Mouse (Mus musculus): Measurements from ENCODE around the gene Wdr66.
"Not testable (repeated sequence)": the region's sequence is repeated elsewhere in the genome, so short reads cannot be mapped to it uniquely, and the experiment has no call there.

Wdr66 gene
- long read RNA-seq, experiment 1, result 0 reads
- long read RNA-seq, experiment 2, partial matches to known transcripts, result 1 of 2 reads
- long read RNA-seq, experiment 2, other reads (novel, unspliced or antisense), result 1 of 2 reads

GRCm38 (mm10) chr5:123251834-123252233 lies at the start of gene Wdr66:
Wdr66 (plus strand) TSS chr5:123252102.
- intact Hi-C loops (cut with DNase I), result no loop called here

GRCm38 (mm10) chr5:123202771-123203170 lies 49.1 kb upstream of the Wdr66 start:
- intact Hi-C loops (cut with DNase I), result not testable (repeated sequence)

GRCm38 (mm10) chr5:123203591-123203990 lies 48.3 kb upstream of the Wdr66 start:
- intact Hi-C loops (cut with DNase I), result not testable (repeated sequence)

- intact Hi-C loops (cut with DNase I), result not testable (repeated sequence)
These were observed 29.4 kb upstream of the Wdr66 start for GRCm38 (mm10) chr5:123222346-123223050.

GRCm38 (mm10) chr5:123223051-123223410 lies 28.9 kb upstream of the Wdr66 start:
- intact Hi-C loops (cut with DNase I), result no loop called here

GRCm38 (mm10) chr5:123223861-123224260 lies 28.0 kb upstream of the Wdr66 start:
- intact Hi-C loops (cut with DNase I), result not testable (repeated sequence)

GRCm38 (mm10) chr5:123226851-123227250 lies 25.1 kb upstream of the Wdr66 start:
- intact Hi-C loops (cut with DNase I), result no loop called here

GRCm38 (mm10) chr5:123227762-123228523 lies 24.0 kb upstream of the Wdr66 start:
- intact Hi-C loops (cut with DNase I), result no loop called here

- intact Hi-C loops (cut with DNase I), result no loop called here
These were observed 23.4 kb upstream of the Wdr66 start for GRCm38 (mm10) chr5:123228524-123228922.

- intact Hi-C loops (cut with DNase I), result no loop called here
These were observed 22.6 kb upstream of the Wdr66 start for GRCm38 (mm10) chr5:123229296-123229695.

- intact Hi-C loops (cut with DNase I), result no loop called here
These were observed 19.7 kb upstream of the Wdr66 start for GRCm38 (mm10) chr5:123232180-123232579.

- intact Hi-C loops (cut with DNase I), result no loop called here
These were observed 16.2 kb upstream of the Wdr66 start for GRCm38 (mm10) chr5:123235731-123236130.

GRCm38 (mm10) chr5:123236426-123236825 lies 15.5 kb upstream of the Wdr66 start:
- intact Hi-C loops (cut with DNase I), result no loop called here

- intact Hi-C loops (cut with DNase I), result no loop called here
These were observed 12.4 kb upstream of the Wdr66 start for GRCm38 (mm10) chr5:123239501-123239900.

- intact Hi-C loops (cut with DNase I), result no loop called here
These were observed 6.4 kb upstream of the Wdr66 start for GRCm38 (mm10) chr5:123245518-123245917.

- intact Hi-C loops (cut with DNase I), result no loop called here
These were observed 512 bp upstream of the Wdr66 start for GRCm38 (mm10) chr5:123251390-123251789.

GRCm38 (mm10) chr5:123256841-123257755 lies 5.2 kb downstream of the Wdr66 start:
- intact Hi-C loops (cut with DNase I), result no loop called here

- intact Hi-C loops (cut with DNase I), result no loop called here
These were observed 7.1 kb downstream of the Wdr66 start for GRCm38 (mm10) chr5:123258990-123259389.

GRCm38 (mm10) chr5:123260698-123261097 lies 8.8 kb downstream of the Wdr66 start:
- intact Hi-C loops (cut with DNase I), result no loop called here

- intact Hi-C loops (cut with DNase I), result no loop called here
These were observed 15.0 kb downstream of the Wdr66 start for GRCm38 (mm10) chr5:123266909-123267308.
